Mouse (Mus musculus): ENCODE results near the gene Stac3. TPM values are rescaled to one million over a fixed set of nuclear protein-coding genes. Genes with fewer than 3 reads are reported as not detected.

The Stac3 gene
- polyA plus RNA-seq (2014; fragmentation: Nextera tagmentation; extraction: Ambion mirVana): 0.50 and 0.95 TPM in 2 replicates

GRCm38 (mm10) chr10:127500894-127501893, at the start of gene Stac3:
TSS of gene Stac3 (plus strand) at chr10:127501686.
- Histone ChIP-seq H3K4me1 (ENCODE audit: control insufficient read depth, insufficient read depth, low read length) (no peaks in the 10 kb centered on the region), H3K36me3 (ENCODE audit: control insufficient read depth, insufficient read depth, low read length) (peaks cover 8% of the 10 kb centered on the region), H3K4me2 (ENCODE audit: low read depth) (no peak within 1 kb of the TSS), H3K9me3 (ENCODE audit: control insufficient read depth, low read length) (no peaks in the 10 kb centered on the region), H3K27ac (ENCODE audit: low read depth, low read length) (no peak within 1 kb of the TSS), H3K9ac (ENCODE audit: low read length) (no peak within 1 kb of the TSS), H3K27me3 (ENCODE audit: control insufficient read depth, insufficient read depth, low read length) (no peaks in the 10 kb centered on the region), H3K4me3 (ENCODE audit: low read depth, low read length) (no peak within 1 kb of the TSS)
- ATAC-seq (ENCODE audit: insufficient read depth, low FRiP score, low TSS enrichment) (no peak), DNase-seq (ENCODE audit: low spot score) (no peak)
- 80% methylated on average over 13 of the region's 13 CpGs for WGBS

- Histone ChIP-seq H3K4me2 (ENCODE audit: low read depth) (no peak overlapping the region), H3K9me3 (ENCODE audit: control insufficient read depth, low read length) (no peaks in the 10 kb centered on the region), H3K36me3 (ENCODE audit: control insufficient read depth, insufficient read depth, low read length) (peaks cover 14% of the 10 kb centered on the region), H3K9ac (ENCODE audit: low read length) (no peak overlapping the region), H3K4me3 (ENCODE audit: low read depth, low read length) (no peak overlapping the region), H3K27ac (ENCODE audit: low read depth, low read length) (no peak overlapping the region), H3K4me1 (ENCODE audit: control insufficient read depth, insufficient read depth, low read length) (no peaks in the 10 kb centered on the region), H3K27me3 (ENCODE audit: control insufficient read depth, insufficient read depth, low read length) (no peaks in the 10 kb centered on the region)
- ATAC-seq (ENCODE audit: insufficient read depth, low FRiP score, low TSS enrichment) (no peak), DNase-seq (ENCODE audit: low spot score) (no peak)
- 100% methylated on average over 1 of the region's 1 CpGs for WGBS
Observed at GRCm38 (mm10) chr10:127453701-127454100, 47.8 kb upstream of the Stac3 start.

- H3K36me3 ChIP-seq (ENCODE audit: control insufficient read depth, insufficient read depth, low read length): peaks cover 11% of the 10 kb centered on the region
- 70% methylated on average over 5 of the region's 5 CpGs for WGBS
Observed at GRCm38 (mm10) chr10:127462411-127463096, 38.9 kb upstream of the Stac3 start.

GRCm38 (mm10) chr10:127471281-127471988, 30.1 kb upstream of the Stac3 start:
- WGBS: 70% methylated on average over 15 of the region's 15 CpGs
- Histone ChIP-seq H3K4me3 (ENCODE audit: low read depth, low read length) (no peak overlapping the region), H3K36me3 (ENCODE audit: control insufficient read depth, insufficient read depth, low read length) (0 out of 2 replicates have a peak, but pooled peaks cover 2% of the 10 kb centered on the region), H3K9me3 (ENCODE audit: control insufficient read depth, low read length) (no peaks in the 10 kb centered on the region), H3K27ac (ENCODE audit: low read depth, low read length) (no peak overlapping the region), H3K9ac (ENCODE audit: low read length) (no peak overlapping the region), H3K4me2 (ENCODE audit: low read depth) (no peak overlapping the region), H3K4me1 (ENCODE audit: control insufficient read depth, insufficient read depth, low read length) (no peaks in the 10 kb centered on the region), H3K27me3 (ENCODE audit: control insufficient read depth, insufficient read depth, low read length) (no peaks in the 10 kb centered on the region)
- DNase-seq (ENCODE audit: low spot score) (no peak), ATAC-seq (ENCODE audit: insufficient read depth, low FRiP score, low TSS enrichment) (no peak)

More at GRCm38 (mm10) chr10:127462411-127463096, 38.9 kb upstream of the Stac3 start:
- DNase-seq (ENCODE audit: low spot score) (no peak), ATAC-seq (ENCODE audit: insufficient read depth, low FRiP score, low TSS enrichment) (no peak)
- H3K4me3 ChIP-seq (ENCODE audit: low read depth, low read length): no peak overlapping the region
- no peak overlapping the region for H3K9ac ChIP-seq (ENCODE audit: low read length)
- no peaks in the 10 kb centered on the region for H3K27me3 ChIP-seq (ENCODE audit: control insufficient read depth, insufficient read depth, low read length)
- no peak overlapping the region for H3K4me2 ChIP-seq (ENCODE audit: low read depth)
- no peaks in the 10 kb centered on the region for H3K4me1 ChIP-seq (ENCODE audit: control insufficient read depth, insufficient read depth, low read length)
- no peak overlapping the region for H3K27ac ChIP-seq (ENCODE audit: low read depth, low read length)
- H3K9me3 ChIP-seq (ENCODE audit: control insufficient read depth, low read length): no peaks in the 10 kb centered on the region

GRCm38 (mm10) chr10:127472722-127473121, 28.8 kb upstream of the Stac3 start:
- no peak for ATAC-seq (ENCODE audit: insufficient read depth, low FRiP score, low TSS enrichment)
- H3K36me3 ChIP-seq (ENCODE audit: control insufficient read depth, insufficient read depth, low read length): 0 out of 2 replicates have a peak, but pooled peaks cover 2% of the 10 kb centered on the region
- H3K4me2 ChIP-seq (ENCODE audit: low read depth): no peak overlapping the region
- H3K9me3 ChIP-seq (ENCODE audit: control insufficient read depth, low read length): no peaks in the 10 kb centered on the region
- no peak overlapping the region for H3K4me3 ChIP-seq (ENCODE audit: low read depth, low read length)
- DNase-seq (ENCODE audit: low spot score): no peak
- no peak overlapping the region for H3K27ac ChIP-seq (ENCODE audit: low read depth, low read length)
- no peak overlapping the region for H3K9ac ChIP-seq (ENCODE audit: low read length)
- no peaks in the 10 kb centered on the region for H3K27me3 ChIP-seq (ENCODE audit: control insufficient read depth, insufficient read depth, low read length)
- WGBS: 89% methylated on average over 9 of the region's 9 CpGs
- no peaks in the 10 kb centered on the region for H3K4me1 ChIP-seq (ENCODE audit: control insufficient read depth, insufficient read depth, low read length)

- Histone ChIP-seq H3K36me3 (ENCODE audit: control insufficient read depth, insufficient read depth, low read length) (0 out of 2 replicates have a peak, but pooled peaks cover under 1% of the 10 kb centered on the region), H3K4me2 (ENCODE audit: low read depth) (no peak overlapping the region), H3K9me3 (ENCODE audit: control insufficient read depth, low read length) (no peaks in the 10 kb centered on the region), H3K4me1 (ENCODE audit: control insufficient read depth, insufficient read depth, low read length) (no peaks in the 10 kb centered on the region), H3K4me3 (ENCODE audit: low read depth, low read length) (no peak overlapping the region), H3K27ac (ENCODE audit: low read depth, low read length) (no peak overlapping the region), H3K9ac (ENCODE audit: low read length) (no peak overlapping the region), H3K27me3 (ENCODE audit: control insufficient read depth, insufficient read depth, low read length) (no peaks in the 10 kb centered on the region)
- DNase-seq (ENCODE audit: low spot score) (no peak), ATAC-seq (ENCODE audit: insufficient read depth, low FRiP score, low TSS enrichment) (no peak)
- WGBS: 94% methylated on average over 4 of the region's 4 CpGs
Observed at GRCm38 (mm10) chr10:127475175-127475574, 26.3 kb upstream of the Stac3 start.

GRCm38 (mm10) chr10:127476541-127476940, 24.9 kb upstream of the Stac3 start:
- no peaks in the 10 kb centered on the region for H3K36me3 ChIP-seq (ENCODE audit: control insufficient read depth, insufficient read depth, low read length)
- 88% methylated on average over 3 of the region's 3 CpGs for WGBS

GRCm38 (mm10) chr10:127477301-127477700, 24.2 kb upstream of the Stac3 start:
- 87% methylated on average over 7 of the region's 7 CpGs for WGBS
- Histone ChIP-seq H3K27me3 (ENCODE audit: control insufficient read depth, insufficient read depth, low read length) (no peaks in the 10 kb centered on the region), H3K27ac (ENCODE audit: low read depth, low read length) (no peak overlapping the region), H3K4me1 (ENCODE audit: control insufficient read depth, insufficient read depth, low read length) (no peaks in the 10 kb centered on the region), H3K4me2 (ENCODE audit: low read depth) (no peak overlapping the region), H3K9ac (ENCODE audit: low read length) (no peak overlapping the region), H3K36me3 (ENCODE audit: control insufficient read depth, insufficient read depth, low read length) (no peaks in the 10 kb centered on the region), H3K9me3 (ENCODE audit: control insufficient read depth, low read length) (no peaks in the 10 kb centered on the region), H3K4me3 (ENCODE audit: low read depth, low read length) (no peak overlapping the region)
- DNase-seq (ENCODE audit: low spot score) (no peak), ATAC-seq (ENCODE audit: insufficient read depth, low FRiP score, low TSS enrichment) (no peak)

More at GRCm38 (mm10) chr10:127476541-127476940, 24.9 kb upstream of the Stac3 start:
- no peak for ATAC-seq (ENCODE audit: insufficient read depth, low FRiP score, low TSS enrichment)
- Histone ChIP-seq H3K4me2 (ENCODE audit: low read depth) (no peak overlapping the region), H3K27me3 (ENCODE audit: control insufficient read depth, insufficient read depth, low read length) (no peaks in the 10 kb centered on the region), H3K9me3 (ENCODE audit: control insufficient read depth, low read length) (no peaks in the 10 kb centered on the region), H3K4me1 (ENCODE audit: control insufficient read depth, insufficient read depth, low read length) (no peaks in the 10 kb centered on the region), H3K4me3 (ENCODE audit: low read depth, low read length) (no peak overlapping the region), H3K27ac (ENCODE audit: low read depth, low read length) (no peak overlapping the region), H3K9ac (ENCODE audit: low read length) (no peak overlapping the region)
- DNase-seq (ENCODE audit: low spot score): no peak
